Mouse (Mus musculus) olfactory bulb, adult 2 months (tissue): ENCODE results near the gene Myrfl.

Experiments
- CTCF ChIP-seq: fragments of 200-500 bp; IDR thresholded peaks from 2 replicates; pipeline ENCODE4 v1.5.1; 2012; ENCODE audit warnings: low read depth, mild to moderate bottlenecking, low read length, moderate library complexity; ENCODE audit not compliant: insufficient read depth
- POLR2A ChIP-seq: fragments of 200-500 bp; IDR thresholded peaks from 2 replicates; pipeline ENCODE4 v1.6.1; 2012; ENCODE audit warnings: mild to moderate bottlenecking, low read depth, low read length, moderate library complexity; ENCODE audit not compliant: insufficient read depth

DNA sequence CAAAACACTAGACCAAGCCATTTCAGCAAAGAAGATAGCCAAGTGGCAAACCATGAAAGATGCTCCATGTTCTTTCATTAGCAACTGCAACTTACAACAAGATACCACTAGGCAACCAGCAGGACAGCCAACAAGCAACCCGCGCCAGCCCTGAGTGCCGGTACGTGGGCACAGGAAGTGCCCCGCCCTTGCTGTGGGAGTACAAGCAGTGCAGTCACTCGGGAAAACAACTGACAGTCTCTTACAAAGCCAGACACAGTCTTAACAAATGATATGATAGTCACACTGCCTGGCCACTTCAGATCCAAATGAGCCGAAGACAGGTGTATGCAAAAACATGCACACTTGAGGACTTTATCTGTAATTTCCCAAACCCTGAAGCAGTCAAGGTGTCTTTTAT is 33.8 kb upstream of the Myrfl start:
- TF ChIP-seq POLR2A (no peak), CTCF (no peak)
